Mouse (Mus musculus): ENCODE data around the gene Erc1. TPM values are rescaled to one million over a fixed set of nuclear protein-coding genes. Genes with fewer than 3 reads are reported as not detected.

Erc1 gene
- polyA plus RNA-seq, 1 experiment from 2014 or later = 4.0 TPM

DNA sequence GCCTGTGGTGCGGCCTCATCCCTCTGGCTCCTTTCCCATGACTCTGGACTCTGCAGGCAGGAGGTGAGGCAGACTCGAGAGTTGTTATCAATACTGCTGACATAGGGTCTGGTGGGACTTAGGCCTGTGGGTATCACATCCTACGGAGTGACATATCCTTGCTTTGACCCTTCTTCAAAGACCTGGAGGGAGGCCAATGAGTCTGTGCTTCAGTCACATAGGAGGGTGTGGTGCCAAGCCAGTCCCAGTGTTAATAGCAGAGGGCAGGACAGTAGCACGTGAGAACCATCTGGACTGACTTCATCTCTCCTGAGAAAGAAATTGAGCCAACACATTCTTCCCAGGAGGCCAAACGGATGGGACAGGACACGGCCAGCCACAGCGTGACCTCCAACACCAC lies 275.7 kb downstream of the Erc1 start:
- Histone ChIP-seq H3K9ac (replicated peaks) (no peak overlapping the region), H3K4me1 (ENCODE audit: insufficient read depth) (no peaks in the 10 kb centered on the region), H3K9me3 (ENCODE audit: low read length) (no peaks in the 10 kb centered on the region), H3K27ac (ENCODE audit: low read depth) (no peak overlapping the region), H3K36me3 (replicated peaks; ENCODE audit: insufficient read depth, low read length) (no peaks in the 10 kb centered on the region; the same call in 1 of the 2 replicates), H3K4me2 (ENCODE audit: low read depth, low read length) (no peak overlapping the region), H3K27me3 (ENCODE audit: insufficient read depth, low read length) (no peaks in the 10 kb centered on the region), H3K4me3 (ENCODE audit: low read depth, low read length) (no peak overlapping the region)
- TF ChIP-seq CTCF (IDR thresholded peaks at IDR 0.05; ENCODE audit: low read depth) (no peak), EP300 (IDR thresholded peaks at IDR 0.05; ENCODE audit: low read depth) (no peak)
- WGBS (ENCODE audit: insufficient replicate concordance) = 77% methylated on average over 7 of the region's 7 CpGs
- DNase-seq = no peak
- ATAC-seq = no peak

- no peak overlapping the region for H3K4me3 ChIP-seq (ENCODE audit: low read depth, low read length)
- H3K36me3 ChIP-seq (replicated peaks; ENCODE audit: insufficient read depth, low read length) = no peaks in the 10 kb centered on the region; the same call in 1 of the 2 replicates
- H3K4me1 ChIP-seq (ENCODE audit: insufficient read depth) = no peaks in the 10 kb centered on the region
- H3K27ac ChIP-seq (ENCODE audit: low read depth) = no peak overlapping the region
- no peak overlapping the region for H3K9ac ChIP-seq (replicated peaks)
- H3K27me3 ChIP-seq (ENCODE audit: insufficient read depth, low read length) = no peaks in the 10 kb centered on the region
- DNase-seq = no peak
- H3K9me3 ChIP-seq (ENCODE audit: low read length) = no peaks in the 10 kb centered on the region
- no peak for ATAC-seq
- H3K4me2 ChIP-seq (ENCODE audit: low read depth, low read length) = no peak overlapping the region
- TF ChIP-seq EP300 (IDR thresholded peaks at IDR 0.05; ENCODE audit: low read depth) (no peak), CTCF (IDR thresholded peaks at IDR 0.05; ENCODE audit: low read depth) (no peak)
- 73% methylated on average over 4 of the region's 4 CpGs for WGBS (ENCODE audit: insufficient replicate concordance)
These were observed 277.2 kb downstream of the Erc1 start for GRCm38 (mm10) chr6:119570797-119571196.

GRCm38 (mm10) chr6:119568339-119568738 lies 279.6 kb downstream of the Erc1 start:
- no peak overlapping the region for H3K4me3 ChIP-seq (ENCODE audit: low read depth, low read length)
- no peaks in the 10 kb centered on the region for H3K9me3 ChIP-seq (ENCODE audit: low read length)
- no peak for TF ChIP-seq EP300 (IDR thresholded peaks at IDR 0.05; ENCODE audit: low read depth)
- no peak for TF ChIP-seq CTCF (IDR thresholded peaks at IDR 0.05; ENCODE audit: low read depth)
- ATAC-seq (no peak), DNase-seq (no peak)
- no peaks in the 10 kb centered on the region; the same call in 1 of the 2 replicates for H3K36me3 ChIP-seq (replicated peaks; ENCODE audit: insufficient read depth, low read length)
- H3K4me2 ChIP-seq (ENCODE audit: low read depth, low read length) = no peak overlapping the region
- no peak overlapping the region for H3K9ac ChIP-seq (replicated peaks)
- no peaks in the 10 kb centered on the region for H3K27me3 ChIP-seq (ENCODE audit: insufficient read depth, low read length)
- no peaks in the 10 kb centered on the region for H3K4me1 ChIP-seq (ENCODE audit: insufficient read depth)
- 49% methylated on average over 2 of the region's 2 CpGs for WGBS (ENCODE audit: insufficient replicate concordance)
- no peak overlapping the region for H3K27ac ChIP-seq (ENCODE audit: low read depth)

GRCm38 (mm10) chr6:119565451-119566379 lies 282.3 kb downstream of the Erc1 start:
- no peak overlapping the region for H3K9ac ChIP-seq (replicated peaks)
- TF ChIP-seq EP300 (IDR thresholded peaks at IDR 0.05; ENCODE audit: low read depth) = no peak
- no peak for TF ChIP-seq CTCF (IDR thresholded peaks at IDR 0.05; ENCODE audit: low read depth)
- no peaks in the 10 kb centered on the region for H3K4me1 ChIP-seq (ENCODE audit: insufficient read depth)
- 70% methylated on average over 23 of the region's 23 CpGs for WGBS (ENCODE audit: insufficient replicate concordance)
- no peak overlapping the region for H3K4me3 ChIP-seq (ENCODE audit: low read depth, low read length)
- no peaks in the 10 kb centered on the region for H3K36me3 ChIP-seq (replicated peaks; ENCODE audit: insufficient read depth, low read length)
- no peak for ATAC-seq
- H3K27ac ChIP-seq (ENCODE audit: low read depth) = no peak overlapping the region
- no peaks in the 10 kb centered on the region for H3K27me3 ChIP-seq (ENCODE audit: insufficient read depth, low read length)
- no peaks in the 10 kb centered on the region for H3K9me3 ChIP-seq (ENCODE audit: low read length)
- no peak for DNase-seq
- H3K4me2 ChIP-seq (ENCODE audit: low read depth, low read length) = no peak overlapping the region

GRCm38 (mm10) chr6:119562558-119562957 lies 285.4 kb downstream of the Erc1 start:
- Histone ChIP-seq H3K27ac (ENCODE audit: low read depth) (no peak overlapping the region), H3K4me2 (ENCODE audit: low read depth, low read length) (no peak overlapping the region), H3K36me3 (replicated peaks; ENCODE audit: insufficient read depth, low read length) (no peaks in the 10 kb centered on the region), H3K4me3 (ENCODE audit: low read depth, low read length) (no peak overlapping the region), H3K4me1 (ENCODE audit: insufficient read depth) (no peaks in the 10 kb centered on the region), H3K27me3 (ENCODE audit: insufficient read depth, low read length) (no peaks in the 10 kb centered on the region), H3K9me3 (ENCODE audit: low read length) (no peaks in the 10 kb centered on the region), H3K9ac (replicated peaks) (no peak overlapping the region)
- ATAC-seq (no peak), DNase-seq (no peak)
- 74% methylated on average over 10 of the region's 10 CpGs for WGBS (ENCODE audit: insufficient replicate concordance)
- no peak for TF ChIP-seq EP300 (IDR thresholded peaks at IDR 0.05; ENCODE audit: low read depth)
- TF ChIP-seq CTCF (IDR thresholded peaks at IDR 0.05; ENCODE audit: low read depth) = no peak

GRCm38 (mm10) chr6:119558855-119559254 lies 289.1 kb downstream of the Erc1 start:
- Histone ChIP-seq H3K4me1 (ENCODE audit: insufficient read depth) (no peaks in the 10 kb centered on the region), H3K27ac (ENCODE audit: low read depth) (no peak overlapping the region), H3K4me2 (ENCODE audit: low read depth, low read length) (no peak overlapping the region), H3K9ac (replicated peaks) (no peak overlapping the region), H3K27me3 (ENCODE audit: insufficient read depth, low read length) (0 out of 2 replicates have a peak, but pooled peaks cover 4% of the 10 kb centered on the region), H3K9me3 (ENCODE audit: low read length) (0 out of 2 replicates have a peak, but pooled peaks cover 4% of the 10 kb centered on the region), H3K36me3 (replicated peaks; ENCODE audit: insufficient read depth, low read length) (no peaks in the 10 kb centered on the region), H3K4me3 (ENCODE audit: low read depth, low read length) (no peak overlapping the region)
- TF ChIP-seq CTCF (IDR thresholded peaks at IDR 0.05; ENCODE audit: low read depth) = no peak
- no peak for DNase-seq
- ATAC-seq = no peak
- 62% methylated on average over 7 of the region's 7 CpGs for WGBS (ENCODE audit: insufficient replicate concordance)

Measured in liver, postnatal 0 days (tissue).